Mouse (Mus musculus) lung, embryonic 16.5 days (tissue): ENCODE measurements around the gene Car8. TPM values are rescaled to one million over a fixed set of nuclear protein-coding genes. Genes with fewer than 3 reads are reported as not detected.

ENCODE experiments used
- ATAC-seq: fragments of 200-750 bp; cut with Nextera tagmentation; 2 replicates; pipeline ENCODE4 v1.8.0; 2017; ENCODE audit warnings: low read depth, mild to moderate bottlenecking, moderate library complexity
- H3K27ac ChIP-seq: fragments of 300-500 bp; sonication (generic); 2 replicates; pipeline ENCODE4 v1.5.1; 2014; ENCODE audit warnings: mild to moderate bottlenecking, control low read depth, low read length
- H3K27me3 ChIP-seq: fragments of 300-500 bp; sonication (generic); 2 replicates; pipeline ENCODE4 v1.6.1; 2014; ENCODE audit warnings: low read depth, low read length, mixed read lengths; ENCODE audit not compliant: control insufficient read depth, insufficient read depth
- H3K36me3 ChIP-seq: fragments of 300-500 bp; sonication (generic); 2 replicates; pipeline ENCODE4 v1.6.1; 2014; ENCODE audit warnings: low read length; ENCODE audit not compliant: control insufficient read depth, insufficient read depth
- H3K4me1 ChIP-seq: fragments of 300-500 bp; sonication (generic); replicated peaks from 2 replicates; pipeline ENCODE4 v1.6.1; 2014; ENCODE audit warnings: low read length, mixed read lengths; ENCODE audit not compliant: control insufficient read depth, insufficient read depth
- H3K4me2 ChIP-seq: fragments of 300-500 bp; sonication (generic); 2 replicates; pipeline ENCODE4 v1.6.1; 2014; ENCODE audit warnings: low read depth, low read length, control low read depth
- H3K4me3 ChIP-seq: fragments of 300-500 bp; sonication (generic); 2 replicates; pipeline ENCODE4 v1.5.1; 2014; ENCODE audit warnings: mild to moderate bottlenecking, low read length, control low read depth
- H3K9ac ChIP-seq: fragments of 300-500 bp; sonication (generic); 2 replicates; pipeline ENCODE4 v1.6.1; 2014; ENCODE audit warnings: low read length, control low read depth
- H3K9me3 ChIP-seq: fragments of 300-500 bp; sonication (generic); 2 replicates; pipeline ENCODE4 v1.6.1; 2016; ENCODE audit warnings: low read length; ENCODE audit not compliant: control insufficient read depth
- WGBS: fragments of 180-500 bp; shearing (Covaris S2); extraction: QIAGEN DNeasy Blood & Tissue Kit; methylation state at CpG from one replicate; pipeline ENCODE4 v1.1.7; 2014; 5-methylcytosine and 5-hydroxymethylcytosine counted together
- polyA plus RNA-seq: library from polyadenylated mRNA; unstranded; fragments of >200 nt; fragmentation: Nextera tagmentation; extraction: Ambion mirVana; gene quantifications from 2 replicates; pipeline ENCODE4 v1.2.1, GENCODE M21; 2015

Gene Car8
- polyA plus RNA-seq, 1 experiment from 2014 or later, result 11.8 TPM

GRCm38 (mm10) chr4:8207924-8208323, 30.9 kb downstream of the Car8 start:
- no peaks in the 10 kb centered on the region for H3K9me3 ChIP-seq
- no peak overlapping the region for H3K9ac ChIP-seq
- H3K27ac ChIP-seq, result 0 out of 2 replicates have a peak overlapping the region, but pooled peaks have one; percentile 63
- no peaks in the 10 kb centered on the region for H3K27me3 ChIP-seq
- H3K4me3 ChIP-seq, result no peak overlapping the region
- H3K36me3 ChIP-seq, result no peaks in the 10 kb centered on the region
- peaks cover 8% of the 10 kb centered on the region for H3K4me1 ChIP-seq
- WGBS, result 70% methylated on average over 1 of the region's 1 CpGs
- no peak for ATAC-seq
- H3K4me2 ChIP-seq, result no peak overlapping the region

GRCm38 (mm10) chr4:8206918-8207573, 31.8 kb downstream of the Car8 start:
- 34% methylated on average over 6 of the region's 6 CpGs for WGBS
- H3K4me2 ChIP-seq, result no peak overlapping the region
- H3K9ac ChIP-seq, result no peak overlapping the region
- peak overlapping the region; percentile 63; the same call in 1 of the 2 replicates for H3K27ac ChIP-seq
- H3K36me3 ChIP-seq, result no peaks in the 10 kb centered on the region
- peak; percentile 88 for ATAC-seq
- no peaks in the 10 kb centered on the region for H3K9me3 ChIP-seq
- no peaks in the 10 kb centered on the region for H3K27me3 ChIP-seq
- H3K4me3 ChIP-seq, result no peak overlapping the region
- peaks cover 8% of the 10 kb centered on the region for H3K4me1 ChIP-seq

- H3K27ac ChIP-seq, result no peak overlapping the region
- ATAC-seq, result no peak
- H3K9ac ChIP-seq, result no peak overlapping the region
- no peaks in the 10 kb centered on the region for H3K27me3 ChIP-seq
- H3K4me2 ChIP-seq, result no peak overlapping the region
- no peaks in the 10 kb centered on the region for H3K36me3 ChIP-seq
- WGBS, result 48% methylated on average over 4 of the region's 4 CpGs
- H3K9me3 ChIP-seq, result no peaks in the 10 kb centered on the region
- no peak overlapping the region for H3K4me3 ChIP-seq
- H3K4me1 ChIP-seq, result peaks cover 8% of the 10 kb centered on the region
Observed at GRCm38 (mm10) chr4:8205089-8205649, 33.7 kb downstream of the Car8 start.

GRCm38 (mm10) chr4:8203367-8203766, 35.5 kb downstream of the Car8 start:
- Histone ChIP-seq H3K36me3 (no peaks in the 10 kb centered on the region), H3K9me3 (no peaks in the 10 kb centered on the region), H3K27me3 (no peaks in the 10 kb centered on the region), H3K9ac (no peak overlapping the region), H3K27ac (no peak overlapping the region; the same call in 1 of the 2 replicates), H3K4me1 (peaks cover 10% of the 10 kb centered on the region), H3K4me3 (no peak overlapping the region), H3K4me2 (no peak overlapping the region)
- WGBS, result 29% methylated on average over 1 of the region's 1 CpGs
- ATAC-seq, result no peak

- Histone ChIP-seq H3K4me3 (no peak overlapping the region), H3K27me3 (no peaks in the 10 kb centered on the region), H3K27ac (no peak overlapping the region), H3K9ac (no peak overlapping the region), H3K4me1 (peaks cover 8% of the 10 kb centered on the region), H3K4me2 (no peak overlapping the region), H3K9me3 (no peaks in the 10 kb centered on the region), H3K36me3 (no peaks in the 10 kb centered on the region)
- ATAC-seq, result no peak
- WGBS, result 70% methylated on average over 2 of the region's 2 CpGs
Observed at GRCm38 (mm10) chr4:8201631-8202030, 37.2 kb downstream of the Car8 start.

- Histone ChIP-seq H3K36me3 (no peaks in the 10 kb centered on the region), H3K4me1 (peaks cover 4% of the 10 kb centered on the region), H3K9me3 (no peaks in the 10 kb centered on the region), H3K27me3 (no peaks in the 10 kb centered on the region), H3K9ac (no peak overlapping the region), H3K4me2 (no peak overlapping the region), H3K27ac (no peak overlapping the region), H3K4me3 (no peak overlapping the region)
- 56% methylated on average over 5 of the region's 5 CpGs for WGBS
- peak; percentile 83 for ATAC-seq
Observed at GRCm38 (mm10) chr4:8200081-8200480, 38.8 kb downstream of the Car8 start.

- Histone ChIP-seq H3K27ac (no peak overlapping the region), H3K4me3 (no peak overlapping the region), H3K9ac (no peak overlapping the region), H3K9me3 (no peaks in the 10 kb centered on the region), H3K27me3 (no peaks in the 10 kb centered on the region), H3K4me2 (no peak overlapping the region), H3K4me1 (peaks cover 2% of the 10 kb centered on the region; the same call in 1 of the 2 replicates), H3K36me3 (no peaks in the 10 kb centered on the region)
- ATAC-seq, result peak; percentile 60; the same call in 1 of the 2 replicates
- 40% methylated on average over 5 of the region's 5 CpGs for WGBS
Observed at GRCm38 (mm10) chr4:8198033-8198432, 40.8 kb downstream of the Car8 start.

GRCm38 (mm10) chr4:8190441-8190840, 48.4 kb downstream of the Car8 start:
- Histone ChIP-seq H3K27ac (no peak overlapping the region), H3K9me3 (no peaks in the 10 kb centered on the region; the same call in 1 of the 2 replicates), H3K27me3 (no peaks in the 10 kb centered on the region), H3K4me2 (no peak overlapping the region), H3K9ac (no peak overlapping the region), H3K36me3 (no peaks in the 10 kb centered on the region), H3K4me3 (no peak overlapping the region), H3K4me1 (no peaks in the 10 kb centered on the region)
- WGBS, result 74% methylated on average over 4 of the region's 4 CpGs
- no peak for ATAC-seq

GRCm38 (mm10) chr4:8186921-8187687, 51.7 kb downstream of the Car8 start:
- Histone ChIP-seq H3K4me3 (no peak overlapping the region), H3K9me3 (no peaks in the 10 kb centered on the region; the same call in 1 of the 2 replicates), H3K9ac (no peak overlapping the region), H3K4me2 (no peak overlapping the region), H3K27me3 (no peaks in the 10 kb centered on the region), H3K4me1 (no peaks in the 10 kb centered on the region), H3K27ac (no peak overlapping the region), H3K36me3 (no peaks in the 10 kb centered on the region)
- ATAC-seq, result no peak
- 67% methylated on average over 8 of the region's 8 CpGs for WGBS
